Mouse (Mus musculus): ENCODE data around the gene Btg1. TPM values are rescaled to one million over a fixed set of nuclear protein-coding genes. Genes with fewer than 3 reads are reported as not detected.

The Btg1 gene
- polyA plus RNA-seq, 1 experiment from 2014 or later: 35.9 TPM

DNA sequence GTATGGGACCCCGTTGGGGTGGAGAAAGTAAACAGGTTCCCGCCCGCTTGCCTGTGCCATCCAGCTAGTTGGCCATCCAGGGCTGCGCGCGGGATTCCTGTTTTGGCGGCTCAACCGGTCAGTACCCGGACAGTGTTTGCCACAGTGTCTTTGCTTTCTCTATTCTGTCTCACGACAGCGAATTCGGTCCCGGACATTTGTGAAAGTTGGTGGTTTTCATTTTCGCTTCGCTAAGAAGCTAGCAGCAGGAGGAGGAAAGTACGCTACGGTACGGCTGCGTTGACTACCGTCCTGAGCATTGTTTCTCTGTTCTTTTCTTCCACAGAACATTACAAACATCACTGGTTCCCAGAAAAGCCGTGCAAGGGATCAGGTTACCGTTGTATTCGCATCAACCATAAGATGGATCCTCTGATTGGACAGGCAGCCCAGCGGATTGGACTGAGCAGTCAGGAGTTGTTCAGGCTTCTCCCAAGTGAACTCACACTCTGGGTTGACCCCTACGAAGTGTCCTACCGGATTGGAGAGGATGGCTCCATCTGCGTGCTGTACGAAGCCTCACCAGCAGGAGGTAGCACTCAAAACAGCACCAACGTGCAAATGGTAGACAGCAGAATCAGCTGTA lies 1.3 kb downstream of the Btg1 start:
- DNase-seq (ENCODE audit: low spot score) (peak; percentile 76), ATAC-seq (replicated peaks; ENCODE audit: low FRiP score) (peak; percentile 18)
- peak overlapping the region; percentile 98 for H3K9ac ChIP-seq (ENCODE audit: low read length)
- H3K27me3 ChIP-seq (ENCODE audit: control insufficient read depth, insufficient read depth, low read length): no peaks in the 10 kb centered on the region
- no peaks in the 10 kb centered on the region; the same call in 1 of the 2 replicates for H3K4me1 ChIP-seq (replicated peaks; ENCODE audit: control insufficient read depth, insufficient read depth, low read length)
- peak overlapping the region; percentile 98 for H3K4me3 ChIP-seq (ENCODE audit: low read depth, low read length)
- WGBS: under 1% methylated on average over 29 of the region's 29 CpGs
- no peaks in the 10 kb centered on the region for H3K9me3 ChIP-seq (ENCODE audit: control insufficient read depth, low read length)
- H3K27ac ChIP-seq (ENCODE audit: low read depth, low read length): peak overlapping the region; percentile 87
- H3K4me2 ChIP-seq (ENCODE audit: low read depth, low read length, severe bottlenecking): peak overlapping the region; percentile 35
- H3K36me3 ChIP-seq (ENCODE audit: control insufficient read depth, insufficient read depth, low read length): no peaks in the 10 kb centered on the region

DNA sequence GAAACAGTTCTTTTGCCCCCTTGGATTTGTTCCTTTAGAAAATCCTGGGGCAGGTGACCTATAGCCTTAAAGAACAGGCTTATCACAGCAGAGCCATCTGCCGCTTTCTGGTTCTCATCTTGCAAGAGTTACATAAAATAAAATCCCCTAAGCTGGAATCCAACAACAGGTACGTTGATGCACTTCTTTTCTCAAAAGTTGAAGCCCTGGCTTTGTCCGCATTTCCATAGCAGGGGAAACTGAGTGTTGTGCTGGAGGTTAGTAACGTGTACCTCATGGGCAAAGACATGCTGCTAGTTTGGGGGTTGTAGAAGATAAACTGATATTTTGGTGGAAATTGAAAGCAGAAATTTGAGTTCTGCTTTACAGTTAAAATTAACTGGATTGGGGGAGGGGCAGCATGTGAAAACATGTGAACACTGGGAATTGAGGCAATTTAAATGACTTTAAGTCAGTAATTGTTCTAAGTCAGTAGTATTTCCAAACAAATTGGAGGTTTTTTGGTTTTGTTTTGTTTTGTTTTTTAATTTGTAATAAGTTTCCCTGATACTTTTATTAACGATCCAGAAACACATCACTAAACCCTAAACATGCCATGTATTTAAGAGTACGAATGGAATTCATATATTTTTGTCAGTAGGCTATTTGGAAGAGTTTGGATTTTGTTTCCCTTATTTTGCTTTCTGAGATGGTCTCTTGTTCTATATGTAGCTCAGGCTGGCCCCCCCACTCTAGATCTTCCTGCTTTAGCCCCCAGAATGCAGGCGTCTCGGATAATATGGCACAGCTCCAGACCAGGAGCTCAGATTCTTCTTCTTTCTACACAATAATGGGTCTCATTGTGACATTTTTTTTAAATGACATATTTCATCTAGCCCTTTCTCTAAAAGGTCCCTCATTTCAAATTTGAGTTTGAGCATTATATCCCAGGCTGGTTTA lies 3.4 kb downstream of the Btg1 start:
- DNase-seq (ENCODE audit: low spot score): no peak
- H3K4me1 ChIP-seq (replicated peaks; ENCODE audit: control insufficient read depth, insufficient read depth, low read length): no peaks in the 10 kb centered on the region; the same call in 1 of the 2 replicates

GRCm38 (mm10) chr10:96620890-96621271 lies 4.1 kb downstream of the Btg1 start:
- Histone ChIP-seq H3K4me2 (ENCODE audit: low read depth, low read length, severe bottlenecking) (peak overlapping the region; percentile 53), H3K9ac (ENCODE audit: low read length) (no peak overlapping the region; the same call in 1 of the 2 replicates), H3K27ac (ENCODE audit: low read depth, low read length) (no peak overlapping the region), H3K9me3 (ENCODE audit: control insufficient read depth, low read length) (no peaks in the 10 kb centered on the region), H3K27me3 (ENCODE audit: control insufficient read depth, insufficient read depth, low read length) (no peaks in the 10 kb centered on the region), H3K4me3 (ENCODE audit: low read depth, low read length) (peak overlapping the region; percentile 26), H3K4me1 (replicated peaks; ENCODE audit: control insufficient read depth, insufficient read depth, low read length) (no peaks in the 10 kb centered on the region; the same call in 1 of the 2 replicates), H3K36me3 (ENCODE audit: control insufficient read depth, insufficient read depth, low read length) (no peaks in the 10 kb centered on the region; the same call in 1 of the 2 replicates)
- no peak for ATAC-seq (replicated peaks; ENCODE audit: low FRiP score)
- WGBS: 67% methylated on average over 4 of the region's 4 CpGs
- no peak for DNase-seq (ENCODE audit: low spot score)

More for the DNA sequence above, 3.4 kb downstream of the Btg1 start:
- no peak for ATAC-seq (replicated peaks; ENCODE audit: low FRiP score)
- Histone ChIP-seq H3K36me3 (ENCODE audit: control insufficient read depth, insufficient read depth, low read length) (no peaks in the 10 kb centered on the region; the same call in 1 of the 2 replicates), H3K4me3 (ENCODE audit: low read depth, low read length) (peak overlapping the region; percentile 26), H3K9me3 (ENCODE audit: control insufficient read depth, low read length) (no peaks in the 10 kb centered on the region), H3K27ac (ENCODE audit: low read depth, low read length) (no peak overlapping the region), H3K27me3 (ENCODE audit: control insufficient read depth, insufficient read depth, low read length) (no peaks in the 10 kb centered on the region), H3K9ac (ENCODE audit: low read length) (no peak overlapping the region; the same call in 1 of the 2 replicates), H3K4me2 (ENCODE audit: low read depth, low read length, severe bottlenecking) (peak overlapping the region; percentile 53)
- WGBS: 73% methylated on average over 8 of the region's 8 CpGs

GRCm38 (mm10) chr10:96621361-96621945 lies 4.6 kb downstream of the Btg1 start:
- H3K9ac ChIP-seq (ENCODE audit: low read length): no peak overlapping the region
- DNase-seq (ENCODE audit: low spot score) (no peak), ATAC-seq (replicated peaks; ENCODE audit: low FRiP score) (no peak)
- no peaks in the 10 kb centered on the region; the same call in 1 of the 2 replicates for H3K4me1 ChIP-seq (replicated peaks; ENCODE audit: control insufficient read depth, insufficient read depth, low read length)
- no peaks in the 10 kb centered on the region; the same call in 1 of the 2 replicates for H3K36me3 ChIP-seq (ENCODE audit: control insufficient read depth, insufficient read depth, low read length)
- WGBS: 87% methylated on average over 4 of the region's 4 CpGs
- no peaks in the 10 kb centered on the region for H3K27me3 ChIP-seq (ENCODE audit: control insufficient read depth, insufficient read depth, low read length)
- H3K4me2 ChIP-seq (ENCODE audit: low read depth, low read length, severe bottlenecking): peak overlapping the region; percentile 53
- peak overlapping the region; percentile 8 for H3K4me3 ChIP-seq (ENCODE audit: low read depth, low read length)
- no peaks in the 10 kb centered on the region for H3K9me3 ChIP-seq (ENCODE audit: control insufficient read depth, low read length)
- H3K27ac ChIP-seq (ENCODE audit: low read depth, low read length): no peak overlapping the region

GRCm38 (mm10) chr10:96621980-96622645 lies 5.3 kb downstream of the Btg1 start:
- 95% methylated on average over 13 of the region's 13 CpGs for WGBS
- DNase-seq (ENCODE audit: low spot score) (no peak), ATAC-seq (replicated peaks; ENCODE audit: low FRiP score) (no peak)
- no peaks in the 10 kb centered on the region; the same call in 1 of the 2 replicates for H3K4me1 ChIP-seq (replicated peaks; ENCODE audit: control insufficient read depth, insufficient read depth, low read length)
- no peaks in the 10 kb centered on the region; the same call in 1 of the 2 replicates for H3K36me3 ChIP-seq (ENCODE audit: control insufficient read depth, insufficient read depth, low read length)
- H3K9ac ChIP-seq (ENCODE audit: low read length): no peak overlapping the region
- H3K4me3 ChIP-seq (ENCODE audit: low read depth, low read length): 0 out of 2 replicates have a peak overlapping the region, but pooled peaks have one; percentile 8
- H3K4me2 ChIP-seq (ENCODE audit: low read depth, low read length, severe bottlenecking): peak overlapping the region; percentile 36
- no peak overlapping the region for H3K27ac ChIP-seq (ENCODE audit: low read depth, low read length)
- H3K9me3 ChIP-seq (ENCODE audit: control insufficient read depth, low read length): no peaks in the 10 kb centered on the region
- no peaks in the 10 kb centered on the region for H3K27me3 ChIP-seq (ENCODE audit: control insufficient read depth, insufficient read depth, low read length)

- no peak overlapping the region for H3K4me3 ChIP-seq (ENCODE audit: low read depth, low read length)
- no peak for ATAC-seq (replicated peaks; ENCODE audit: low FRiP score)
Measured at GRCm38 (mm10) chr10:96622761-96623632, 6.2 kb downstream of the Btg1 start.

DNA sequence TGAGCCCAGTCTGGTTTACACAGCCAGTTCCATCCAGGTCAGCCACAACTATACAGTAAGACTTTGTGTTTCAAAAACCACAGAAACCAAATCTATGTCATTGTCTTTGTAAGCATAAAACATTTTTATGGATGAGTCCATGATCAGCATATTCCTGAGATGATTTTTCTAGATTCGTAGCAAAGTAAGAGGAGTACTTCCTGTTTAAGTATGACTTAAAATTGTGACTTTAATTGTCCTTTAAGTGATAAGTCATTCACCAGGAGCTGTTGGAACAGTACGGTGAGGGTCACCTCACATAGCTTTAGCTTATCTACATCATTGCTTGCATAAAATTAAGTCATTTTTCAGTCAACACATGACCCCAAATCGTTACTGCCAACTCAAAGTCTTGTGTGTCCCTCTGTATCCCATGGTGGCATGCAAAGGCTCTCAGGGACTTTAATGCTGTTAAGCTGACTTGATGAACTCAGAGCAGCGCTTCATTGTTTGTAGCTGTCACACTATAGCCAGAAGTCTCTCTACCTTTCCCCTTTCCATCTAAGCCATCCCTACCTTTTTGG lies 6.9 kb downstream of the Btg1 start:
- Histone ChIP-seq H3K4me1 (replicated peaks; ENCODE audit: control insufficient read depth, insufficient read depth, low read length) (no peaks in the 10 kb centered on the region; the same call in 1 of the 2 replicates), H3K27ac (ENCODE audit: low read depth, low read length) (no peak overlapping the region), H3K4me2 (ENCODE audit: low read depth, low read length, severe bottlenecking) (no peak overlapping the region), H3K9ac (ENCODE audit: low read length) (no peak overlapping the region), H3K4me3 (ENCODE audit: low read depth, low read length) (no peak overlapping the region), H3K9me3 (ENCODE audit: control insufficient read depth, low read length) (no peaks in the 10 kb centered on the region), H3K36me3 (ENCODE audit: control insufficient read depth, insufficient read depth, low read length) (no peaks in the 10 kb centered on the region; the same call in 1 of the 2 replicates), H3K27me3 (ENCODE audit: control insufficient read depth, insufficient read depth, low read length) (no peaks in the 10 kb centered on the region)
- WGBS: 92% methylated on average over 4 of the region's 4 CpGs
- DNase-seq (ENCODE audit: low spot score) (no peak), ATAC-seq (replicated peaks; ENCODE audit: low FRiP score) (no peak)

More at GRCm38 (mm10) chr10:96622761-96623632, 6.2 kb downstream of the Btg1 start:
- H3K27ac ChIP-seq (ENCODE audit: low read depth, low read length): no peak overlapping the region
- no peaks in the 10 kb centered on the region; the same call in 1 of the 2 replicates for H3K36me3 ChIP-seq (ENCODE audit: control insufficient read depth, insufficient read depth, low read length)
- no peak for DNase-seq (ENCODE audit: low spot score)
- H3K4me2 ChIP-seq (ENCODE audit: low read depth, low read length, severe bottlenecking): no peak overlapping the region
- 91% methylated on average over 6 of the region's 6 CpGs for WGBS
- no peaks in the 10 kb centered on the region for H3K27me3 ChIP-seq (ENCODE audit: control insufficient read depth, insufficient read depth, low read length)
- no peak overlapping the region for H3K9ac ChIP-seq (ENCODE audit: low read length)
- no peaks in the 10 kb centered on the region; the same call in 1 of the 2 replicates for H3K4me1 ChIP-seq (replicated peaks; ENCODE audit: control insufficient read depth, insufficient read depth, low read length)
- H3K9me3 ChIP-seq (ENCODE audit: control insufficient read depth, low read length): no peaks in the 10 kb centered on the region

Data from forebrain, embryonic 11.5 days (tissue).